Mouse (Mus musculus) small intestine, adult 2 months (tissue): Measurements from ENCODE around the gene Pgc. TPM values are rescaled to one million over a fixed set of nuclear protein-coding genes. Genes with fewer than 3 reads are reported as not detected.

Experiments
- H3K27ac ChIP-seq: fragments of 200-500 bp; 2 replicates; pipeline ENCODE4 v1.5.1; 2012; ENCODE audit warnings: low read depth, low read length, control low read depth, inconsistent platforms; ENCODE audit not compliant: insufficient read depth
- H3K27me3 ChIP-seq: fragments of 200-500 bp; 2 replicates; pipeline ENCODE4 v1.6.1; 2012; ENCODE audit warnings: mild to moderate bottlenecking, moderate library complexity, low read length, inconsistent platforms; ENCODE audit not compliant: control insufficient read depth, insufficient read depth
- H3K36me3 ChIP-seq: fragments of 200-500 bp; 2 replicates; pipeline ENCODE4 v1.6.1; 2012; ENCODE audit warnings: mild to moderate bottlenecking, low read length, control low read depth, inconsistent platforms; ENCODE audit not compliant: control insufficient read depth, insufficient read depth
- H3K4me1 ChIP-seq: fragments of 200-500 bp; 2 replicates; pipeline ENCODE4 v1.6.1; 2012; ENCODE audit warnings: low read length, inconsistent platforms, mixed read lengths; ENCODE audit not compliant: control insufficient read depth, insufficient read depth, insufficient read length
- H3K4me3 ChIP-seq: fragments of 200-500 bp; 2 replicates; pipeline ENCODE4 v1.5.1; 2012; ENCODE audit warnings: low read depth, mild to moderate bottlenecking, control low read depth, inconsistent platforms, low read length, moderate library complexity
- CTCF ChIP-seq: fragments of 200-500 bp; IDR thresholded peaks from 2 replicates; pipeline ENCODE4 v1.5.1; 2012; ENCODE audit warnings: low read depth, mild to moderate bottlenecking, control low read depth, inconsistent platforms, low read length, moderate library complexity, mixed read lengths; ENCODE audit not compliant: insufficient replicate concordance, insufficient read length; ENCODE audit errors: extremely low read depth
- POLR2A ChIP-seq: fragments of 200-500 bp; IDR thresholded peaks from 2 replicates; pipeline ENCODE4 v1.6.1; 2012; ENCODE audit warnings: low read depth, mild to moderate bottlenecking, control low read depth, inconsistent platforms, low read length, moderate library complexity
- WGBS: fragments of 180-500 bp; shearing (Covaris S2); methylation state at CpG from one replicate; pipeline ENCODE4 v1.1.7; 2018; 5-methylcytosine and 5-hydroxymethylcytosine counted together
- polyA plus RNA-seq: library from polyadenylated mRNA; depleted of rRNA; stranded (reverse); fragments of >200 nt; gene quantifications from 2 replicates; pipeline ENCODE4 v1.2.3, GENCODE M21; 2012

The Pgc gene
- polyA plus RNA-seq, 1 experiment, result 12.3 TPM

GRCm38 (mm10) chr17:47721183-47721582 is 5.5 kb upstream of the Pgc start:
- Histone ChIP-seq H3K4me1 (no peaks in the 10 kb centered on the region), H3K27ac (no peak overlapping the region), H3K4me3 (no peak overlapping the region), H3K27me3 (no peaks in the 10 kb centered on the region), H3K36me3 (no peaks in the 10 kb centered on the region)
- no peak for TF ChIP-seq POLR2A
- no peak for TF ChIP-seq CTCF
- WGBS, result 34% methylated on average over 4 of the region's 4 CpGs

- Histone ChIP-seq H3K4me3 (no peak overlapping the region), H3K4me1 (peaks cover 5% of the 10 kb centered on the region; the same call in 1 of the 2 replicates), H3K36me3 (no peaks in the 10 kb centered on the region), H3K27me3 (no peaks in the 10 kb centered on the region), H3K27ac (no peak overlapping the region)
- no peak for TF ChIP-seq CTCF
- no peak for TF ChIP-seq POLR2A
- WGBS, result 33% methylated on average over 24 of the region's 24 CpGs
These were observed 4.3 kb downstream of the Pgc start for GRCm38 (mm10) chr17:47730633-47731575.

DNA sequence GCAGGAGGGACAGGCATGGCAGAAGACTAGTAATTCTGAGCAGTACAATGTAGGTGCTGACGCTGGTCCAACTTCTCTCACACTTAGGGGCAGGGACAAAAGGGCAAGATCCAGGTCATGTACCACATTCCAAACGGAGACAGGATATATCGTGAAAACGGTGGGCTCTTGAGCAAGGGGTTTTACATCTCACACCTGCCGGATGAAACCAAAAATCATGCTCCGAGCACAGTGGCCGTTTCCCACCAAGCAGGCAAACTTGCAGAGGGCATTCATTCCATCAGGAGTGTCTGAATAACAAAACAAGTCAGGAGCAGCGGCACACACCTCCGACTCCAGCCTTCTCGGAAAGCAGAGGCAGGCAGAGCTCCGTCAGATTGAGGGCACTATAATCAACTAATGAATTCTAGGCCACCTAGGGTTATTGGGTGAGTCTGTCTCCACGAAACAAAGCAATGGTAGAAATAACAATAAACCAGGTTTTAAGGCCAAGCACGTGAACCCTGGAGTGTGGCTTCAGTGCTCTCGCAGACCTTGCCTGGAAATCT is 9.0 kb downstream of the Pgc start:
- H3K36me3 ChIP-seq, result no peaks in the 10 kb centered on the region
- TF ChIP-seq POLR2A (no peak), CTCF (no peak)
- no peak overlapping the region for H3K4me3 ChIP-seq
- WGBS, result 83% methylated on average over 14 of the region's 14 CpGs
- no peaks in the 10 kb centered on the region for H3K27me3 ChIP-seq
- H3K27ac ChIP-seq, result no peak overlapping the region
- H3K4me1 ChIP-seq, result peaks cover 19% of the 10 kb centered on the region

DNA sequence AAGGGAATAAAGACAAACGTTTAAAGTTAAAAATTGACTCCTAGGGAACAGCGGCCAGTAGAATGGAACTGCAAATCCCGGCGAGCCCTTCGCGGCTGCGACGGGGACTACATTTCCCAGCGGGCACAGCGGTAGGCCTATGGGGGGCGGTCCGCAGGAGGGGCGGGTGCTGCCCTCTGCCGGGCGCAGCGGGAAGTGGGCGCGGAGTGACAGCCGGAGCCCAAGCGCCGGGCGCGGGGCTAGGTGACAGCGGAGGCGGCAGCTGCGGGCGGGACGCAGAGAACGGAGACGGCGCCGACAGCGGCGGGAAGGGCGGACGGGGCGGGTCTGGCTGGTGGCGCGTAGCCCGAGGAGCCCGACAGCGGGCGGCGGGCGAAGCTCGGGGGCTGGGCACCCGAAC is 10.2 kb downstream of the Pgc start, which contains the start of gene Tfeb:
Gene Tfeb (plus strand): TSS at position 175 of the 400 bp plus-strand sequence.
- peak within 1 kb of the TSS; percentile 87 for H3K27ac ChIP-seq
- H3K27me3 ChIP-seq, result no peaks in the 10 kb centered on the region
- H3K4me1 ChIP-seq, result peaks cover 16% of the 10 kb centered on the region
- H3K4me3 ChIP-seq, result peak within 1 kb of the TSS; percentile 98
- peak; percentile 77; the same call in 1 of the 2 replicates for TF ChIP-seq POLR2A
- peak; percentile 91 for TF ChIP-seq CTCF
- H3K36me3 ChIP-seq, result no peaks in the 10 kb centered on the region
- WGBS, result 2% methylated on average over 44 of the region's 47 CpGs

DNA sequence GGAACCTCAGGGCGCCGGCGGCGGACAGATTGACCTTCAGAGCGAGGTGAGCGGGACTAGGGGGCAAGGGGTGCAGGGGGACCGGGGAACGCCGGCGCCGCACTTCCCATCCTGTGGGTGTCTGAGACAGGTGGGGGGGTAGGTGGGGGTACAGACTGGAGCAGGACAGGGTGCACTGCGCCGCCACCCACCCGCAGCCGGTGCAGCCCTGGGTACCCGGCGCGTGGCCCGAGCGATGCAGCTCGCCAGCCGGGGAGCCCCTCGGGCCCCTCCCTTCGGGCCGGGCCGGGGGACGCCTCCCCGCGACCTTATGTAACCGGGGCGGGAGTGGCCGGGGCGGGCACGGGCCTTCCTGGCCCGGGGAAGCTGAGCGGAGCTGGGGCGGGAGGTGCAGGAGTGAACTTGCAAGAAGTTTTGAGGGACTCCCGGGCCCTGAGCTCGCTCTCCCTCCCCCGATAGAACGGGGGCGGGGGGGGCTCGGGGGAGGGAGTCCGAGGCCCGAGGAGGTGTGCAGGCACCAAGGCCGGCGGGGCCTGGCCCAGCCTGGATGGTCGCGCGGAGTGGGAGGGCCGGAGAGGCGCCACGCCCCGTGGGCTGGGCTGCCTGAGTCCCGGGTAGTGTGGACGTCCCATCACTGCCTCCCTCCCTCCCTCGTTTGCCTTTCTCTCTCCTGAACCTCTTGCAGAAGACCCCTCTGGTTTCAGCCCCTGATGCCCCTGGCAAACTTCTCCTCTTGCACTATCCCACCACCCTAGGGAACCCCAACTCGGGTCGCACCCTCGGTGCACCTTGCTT is 10.8 kb downstream of the Pgc start:
- WGBS, result under 1% methylated on average over 49 of the region's 60 CpGs
- Histone ChIP-seq H3K27ac (peak overlapping the region; percentile 87), H3K4me3 (peak overlapping the region; percentile 98), H3K36me3 (no peaks in the 10 kb centered on the region), H3K27me3 (no peaks in the 10 kb centered on the region), H3K4me1 (peaks cover 16% of the 10 kb centered on the region)
- TF ChIP-seq CTCF (no peak), POLR2A (0 out of 2 replicates have a peak, but pooled peaks have one; percentile 10)

GRCm38 (mm10) chr17:47738066-47738878 is 11.6 kb downstream of the Pgc start:
- 1% methylated on average over 52 of the region's 61 CpGs for WGBS
- peak overlapping the region; percentile 98 for H3K4me3 ChIP-seq
- peaks cover 16% of the 10 kb centered on the region for H3K4me1 ChIP-seq
- H3K27me3 ChIP-seq, result no peaks in the 10 kb centered on the region
- TF ChIP-seq CTCF, result no peak
- no peak for TF ChIP-seq POLR2A
- peak overlapping the region; percentile 62 for H3K27ac ChIP-seq
- H3K36me3 ChIP-seq, result no peaks in the 10 kb centered on the region
